Mouse (Mus musculus) erythroblast, embryonic 14.5 days (primary cell): ENCODE measurements at regions not wholly inside any gene's neighbourhood (a gene's known extent, or its start where the extent isn't known, plus 50 kb on each side); places are given as distances from the start of the nearest gene placed in this dataset.

Source experiments
- GATA1 ChIP-seq: IDR thresholded peaks from 2 replicates; pipeline ENCODE4 v1.6.1; 2012; ENCODE audit warnings: low read length, inconsistent platforms, mixed read lengths
- TAL1 ChIP-seq: IDR thresholded peaks from 3 replicates; pipeline ENCODE4 v1.6.1; 2012; ENCODE audit warnings: low read length, inconsistent platforms, mixed read lengths

DNA sequence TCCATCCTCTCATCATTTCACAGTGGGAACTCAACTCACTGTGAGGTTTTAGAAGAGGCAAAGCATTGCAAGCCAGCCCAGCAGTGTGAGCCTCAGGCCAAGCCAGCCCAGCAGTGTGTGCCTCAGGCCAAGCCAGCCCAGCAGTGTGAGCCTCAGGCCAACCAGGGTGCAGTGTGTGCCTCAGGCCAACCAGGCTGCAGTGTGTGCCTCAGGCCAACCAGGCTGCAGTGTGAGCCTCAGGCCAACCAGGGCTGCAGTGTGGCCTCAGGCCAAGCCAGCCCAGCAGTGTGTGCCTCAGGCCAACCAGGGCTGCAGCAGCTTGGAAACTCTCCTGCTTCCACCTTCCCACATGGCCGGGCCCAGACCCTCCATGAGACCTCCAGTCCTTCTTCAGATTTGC lies 227.1 kb upstream of the Zmiz1 start:
- TF ChIP-seq TAL1 (no peak), GATA1 (no peak)
